10 mouse cellular contexts compared by ENCODE assay signal in the genomic region with DNA sequence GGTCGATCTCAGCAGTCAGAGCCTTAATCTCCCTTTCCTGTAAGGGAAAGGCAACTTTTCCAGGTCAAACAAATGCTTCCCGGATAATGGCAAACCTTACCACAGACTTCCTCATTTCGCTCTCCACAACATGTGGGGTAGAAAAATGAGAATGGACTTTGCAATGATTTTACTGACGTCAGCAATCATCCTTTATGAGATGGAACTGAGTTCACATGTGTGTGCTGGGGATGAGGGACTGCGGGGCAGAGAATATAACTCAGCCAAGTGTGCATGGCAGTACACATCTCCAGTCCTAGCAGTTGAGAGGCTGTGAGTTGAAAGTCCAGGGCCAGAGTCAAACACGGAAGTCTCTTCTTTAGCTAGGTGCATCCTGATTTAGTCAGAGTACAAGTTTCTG. TPM values are rescaled to one million over a fixed set of nuclear protein-coding genes. Genes with fewer than 3 reads are reported as not detected.
A peak's percentile ranks its signal among the peaks of the same experiment; 100 is the strongest.
DNase-seq lines count a peak whose midpoint lies in the region; ATAC-seq and TF ChIP-seq lines count a peak whose summit lies in the region.
"Had no signal": no experiment of that assay in that cellular context is flagged by ENCODE, and none has a peak within 500 bp of the region (broad histone marks: within the 10 kb centered on the region; RNA-seq: fewer than 3 reads in every experiment).

No protein-coding gene starts in this region.

- ATAC-seq in heart, embryonic 11.5 days (replicated peaks; ENCODE audit: insufficient number of reproducible peaks, low FRiP score, low TSS enrichment) = no peak
- ATAC-seq in forebrain, postnatal 0 days = no peak
- no peak for ATAC-seq in liver, embryonic 15.5 days (ENCODE audit: insufficient read depth)

- no peak for TF ChIP-seq CTCF in CH12.LX (conservative IDR thresholded peaks at IDR 0.05 in 1 of 2, IDR thresholded peaks at IDR 0.05 in 1 of 2; ENCODE audit: low read depth in 2 of 2, low read length in 2 of 2)
- TF ChIP-seq CTCF in forebrain, postnatal 0 days (IDR thresholded peaks at IDR 0.05; ENCODE audit: low read depth) = no peak

- in situ Hi-C loops in CH12.LX (cut with MboI; ENCODE audit: low pct_ligation_motif_present, low pct_unique_long_range_greater_than_20kb, low sequenced_read_pairs) = loop anchor here (5.0 to 25.0 kb wide), 2 partner anchors 56 to 996 kb away; partner anchors contain the start of gene Spdl1

- intact Hi-C loops in heart, postnatal 10 days (cut with DNase I) = loop anchor here (5.0 to 10.0 kb wide), 2 partner anchors 61 to 998 kb away; partner anchors contain the start of gene Spdl1

- no peaks in the 10 kb centered on the region for H3K9me3 ChIP-seq in heart, embryonic 11.5 days (replicated peaks; ENCODE audit: control insufficient read depth, low read length)
- no peaks in the 10 kb centered on the region for H3K9me3 ChIP-seq in CH12.LX (replicated peaks; ENCODE audit: low read length)
- no peaks in the 10 kb centered on the region for H3K9me3 ChIP-seq in forebrain, postnatal 0 days (ENCODE audit: low read length)
- H3K9me3 ChIP-seq in liver, embryonic 15.5 days (replicated peaks) = no peaks in the 10 kb centered on the region

- DNase-seq in heart, postnatal 10 days = no peak
- DNase-seq in CH12.LX (ENCODE audit: extremely low read depth) = peak; percentile 30
- no peak for DNase-seq in forebrain, postnatal 0 days
- DNase-seq in cerebellum, adult 9-10 months = no peak
- DNase-seq in spleen, postnatal 36 days (ENCODE audit: low spot score in 2 of 2) = no peak
- DNase-seq in kidney, postnatal 36 days = no peak
- DNase-seq: cerebellum, adult 11 months; left cerebral cortex, postnatal 4 days had no signal

- WGBS in heart, embryonic 11.5 days (ENCODE audit: insufficient replicate concordance) = 78% methylated on average over 6 of the region's 6 CpGs
- 84% methylated on average over 6 of the region's 6 CpGs for WGBS in forebrain, postnatal 0 days
- WGBS in liver, embryonic 15.5 days (ENCODE audit: insufficient replicate concordance) = 34% methylated on average over 6 of the region's 6 CpGs

- no peak for TF ChIP-seq POLR2A in CH12.LX (IDR thresholded peaks at IDR 0.05; ENCODE audit: low read depth, low read length)

- H3K4me3 ChIP-seq in heart, embryonic 11.5 days (ENCODE audit: low read depth, low read length) = peak overlapping the region; percentile 99
- peak overlapping the region; percentile 90 to 98 (median 97) for H3K4me3 ChIP-seq in CH12.LX (replicated peaks in 1 of 3; ENCODE audit: low read depth in 2 of 3, low read length in 2 of 3, poor library complexity in 1 of 3)
- peak overlapping the region; percentile 89; the same call in 1 of the 2 replicates for H3K4me3 ChIP-seq in forebrain, postnatal 0 days (ENCODE audit: low read depth, low read length)
- H3K4me3 ChIP-seq in liver, embryonic 15.5 days (replicated peaks) = peak overlapping the region; percentile 95

- H3K27ac ChIP-seq in heart, embryonic 11.5 days (ENCODE audit: low read depth, low read length) = no peak overlapping the region
- H3K27ac ChIP-seq in CH12.LX (ENCODE audit: insufficient read depth, low read depth) = no peak overlapping the region
- no peak overlapping the region for H3K27ac ChIP-seq in forebrain, postnatal 0 days (ENCODE audit: low read depth, low read length)
- no peak overlapping the region for H3K27ac ChIP-seq in liver, embryonic 15.5 days (replicated peaks)

- TF ChIP-seq RAD21 in CH12.LX (IDR thresholded peaks at IDR 0.05; ENCODE audit: low read depth, low read length) = no peak

- peaks cover 49% of the 10 kb centered on the region for H3K79me2 ChIP-seq in CH12.LX (replicated peaks; ENCODE audit: control insufficient read depth, extremely low read depth, insufficient read depth, poor library complexity, severe bottlenecking)

- peak overlapping the region; percentile 78 for H3K4me2 ChIP-seq in heart, embryonic 11.5 days
- H3K4me2 ChIP-seq in CH12.LX (ENCODE audit: insufficient read depth, low read depth, poor library complexity, severe bottlenecking) = peak overlapping the region; percentile 84
- H3K4me2 ChIP-seq in forebrain, postnatal 0 days (ENCODE audit: low read depth) = peak overlapping the region; percentile 76
- H3K4me2 ChIP-seq in liver, embryonic 15.5 days = peak overlapping the region; percentile 81

- dilution Hi-C loops in CH12.LX (cut with MboI; ENCODE audit: extremely low pct_ligation_motif_present, extremely low pct_unique_long_range_greater_than_20kb, low sequenced_read_pairs) = no loop called here

- peak overlapping the region; percentile 94; the same call in 1 of the 2 replicates for H3K9ac ChIP-seq in heart, embryonic 11.5 days (ENCODE audit: low read depth, low read length)
- peak overlapping the region; percentile 96 for H3K9ac ChIP-seq in CH12.LX (ENCODE audit: insufficient read depth, low read depth)
- no peak overlapping the region for H3K9ac ChIP-seq in forebrain, postnatal 0 days
- peak overlapping the region; percentile 82 for H3K9ac ChIP-seq in liver, embryonic 15.5 days

- H3K4me1 ChIP-seq in heart, embryonic 11.5 days (ENCODE audit: control insufficient read depth, insufficient read depth, low read length) = peaks cover 11% of the 10 kb centered on the region
- H3K4me1 ChIP-seq in CH12.LX (ENCODE audit: control insufficient read depth in 1 of 2, insufficient read depth in 2 of 2) = peaks cover 7 to 35% of the 10 kb centered on the region in 2 experiments
- peaks cover 3% of the 10 kb centered on the region; the same call in 1 of the 2 replicates for H3K4me1 ChIP-seq in forebrain, postnatal 0 days (ENCODE audit: insufficient read depth)
- peaks cover 25% of the 10 kb centered on the region for H3K4me1 ChIP-seq in liver, embryonic 15.5 days (replicated peaks)

- no peaks in the 10 kb centered on the region for H3K27me3 ChIP-seq in heart, embryonic 11.5 days (ENCODE audit: control insufficient read depth, insufficient read depth, low read length)
- H3K27me3 ChIP-seq in CH12.LX (replicated peaks) = no peaks in the 10 kb centered on the region
- no peaks in the 10 kb centered on the region for H3K27me3 ChIP-seq in forebrain, postnatal 0 days (ENCODE audit: insufficient read depth, low read length)
- H3K27me3 ChIP-seq in liver, embryonic 15.5 days = no peaks in the 10 kb centered on the region

- no peak for TF ChIP-seq EP300 in CH12.LX (IDR thresholded peaks at IDR 0.05; ENCODE audit: low read length)

- H3K36me3 ChIP-seq in heart, embryonic 11.5 days (ENCODE audit: control insufficient read depth, insufficient read depth, low read length) = peaks cover 16% of the 10 kb centered on the region
- peaks cover 35 to 51% of the 10 kb centered on the region in 2 experiments for H3K36me3 ChIP-seq in CH12.LX (replicated peaks in 1 of 2; ENCODE audit: control insufficient read depth in 1 of 2, insufficient read depth in 1 of 2, low read length in 1 of 2)
- H3K36me3 ChIP-seq in forebrain, postnatal 0 days (ENCODE audit: insufficient read depth) = peaks cover 31% of the 10 kb centered on the region
- peaks cover 41% of the 10 kb centered on the region for H3K36me3 ChIP-seq in liver, embryonic 15.5 days (replicated peaks)

TF ChIP-seq in CH12.LX, 34 proteins besides CTCF, POLR2A, EP300 and RAD21:
- no peak for TF ChIP-seq USF1 (IDR thresholded peaks at IDR 0.05; ENCODE audit: low read depth, low read length)
- no peak for TF ChIP-seq POLR2AphosphoS2 (IDR thresholded peaks at IDR 0.05; ENCODE audit: low read depth, low read length)
- TF ChIP-seq KAT2A (IDR thresholded peaks at IDR 0.05; ENCODE audit: insufficient replicate concordance, low read length) = no peak
- TF ChIP-seq USF2 (conservative IDR thresholded peaks at IDR 0.05; ENCODE audit: low read depth, low read length) = no peak
- TF ChIP-seq E2F4 (IDR thresholded peaks at IDR 0.05; ENCODE audit: insufficient replicate concordance, low read depth, low read length) = no peak
- TF ChIP-seq MAX (IDR thresholded peaks at IDR 0.05; ENCODE audit: low read length) = no peak
- TF ChIP-seq MAFK (IDR thresholded peaks at IDR 0.05; ENCODE audit: insufficient replicate concordance, low read length) = 0 out of 2 replicates have a peak, but pooled peaks have one; percentile 57
- no peak for TF ChIP-seq NRF1 (IDR thresholded peaks at IDR 0.05; ENCODE audit: low read depth, low read length)

RNA-seq across cellular contexts. Expression of gene Rars, which starts 1.0 kb away (rescaled TPM):
- 82.4 and 89.2 TPM in 2 replicates for polyA plus RNA-seq in heart, embryonic 11.5 days (2014; fragmentation: Nextera tagmentation; extraction: Ambion mirVana)
- 10 to 100 TPM; 40.9 to 41.5 TPM for total RNA-seq in heart, postnatal 10 days (2021)
- 169 and 207 TPM in 2 replicates for total RNA-seq in CH12.LX (2012; rRNA removed)
- total RNA-seq in CH12.LX (2014; rRNA removed) = 280 and 301 TPM in 2 replicates
- polyA plus RNA-seq in CH12.LX (2012; ENCODE audit: insufficient read length, low read depth) = 328 and 338 TPM in 2 replicates
- 37.8 and 56.6 TPM in 2 replicates for total RNA-seq in forebrain, postnatal 0 days (2014; rRNA removed)
- 66.1 and 66.4 TPM in 2 replicates for polyA plus RNA-seq in forebrain, postnatal 0 days (2015; fragmentation: Nextera tagmentation; extraction: Ambion mirVana)
- 39.8 and 41.0 TPM in 2 replicates for polyA plus RNA-seq in liver, embryonic 15.5 days (2015; fragmentation: Nextera tagmentation; extraction: Ambion mirVana)

RNA-seq across cellular contexts. Expression of gene Fbll1, which starts 34.6 kb away (rescaled TPM):
- not detected in 2 replicates for polyA plus RNA-seq in heart, embryonic 11.5 days (2014; fragmentation: Nextera tagmentation; extraction: Ambion mirVana)
- not detected for total RNA-seq in heart, postnatal 10 days (2021)
- total RNA-seq in CH12.LX (2012; rRNA removed) (not detected in 2 replicates), CH12.LX (2014; rRNA removed) (not detected in 2 replicates)
- polyA plus RNA-seq in CH12.LX (2012; ENCODE audit: insufficient read length, low read depth) = not detected in 2 replicates
- 51.2 and 72.6 TPM in 2 replicates for total RNA-seq in forebrain, postnatal 0 days (2014; rRNA removed)
- polyA plus RNA-seq in forebrain, postnatal 0 days (2015; fragmentation: Nextera tagmentation; extraction: Ambion mirVana) = 32.9 and 35.4 TPM in 2 replicates
- not detected in 2 replicates for polyA plus RNA-seq in liver, embryonic 15.5 days (2015; fragmentation: Nextera tagmentation; extraction: Ambion mirVana)

Comparison
In these comparisons a context has a peak if more than half of its experiments do, and no peak if none do; other contexts are left out.
1. RNA of gene Fbll1, which starts 34.6 kb away (polyA plus RNA-seq): 32.9 to 35.4 TPM in forebrain, postnatal 0 days; not detected in heart, embryonic 11.5 days, not detected in CH12.LX and not detected in liver, embryonic 15.5 days; every median in the first group is over 10 times any median in the second.
2. Peak in every context shown above with its lines, with median percentiles within 50 percentile points of each other: H3K4me2 ChIP-seq and H3K4me3 ChIP-seq.